Mouse (Mus musculus) gastrocnemius, postnatal 36 days (tissue): ENCODE results near the gene Itfg1. TPM values are rescaled to one million over a fixed set of nuclear protein-coding genes. Genes with fewer than 3 reads are reported as not detected.

Experiments used
- DNase-seq, 2 experiments: peaks; one replicate each; pipeline ENCODE4 v3.0.0; 2022
- intact Hi-C: fragments of 180-260 bp; cut with DNase I; formaldehyde crosslinking; loops from one replicate; pipeline ENCODE4 v1.15.1; 2025
- microRNA-seq, 2 experiments: library from miRNA; unstranded; fragments of <30 nt; microRNA quantifications; one replicate each; pipeline ENCODE4 v1.2.0; 2021
- total RNA-seq, 2 experiments: library from RNA; stranded (reverse); gene quantifications; 2 replicates each; pipeline ENCODE4 v1.2.3; 2021

Gene Itfg1
- total RNA-seq, 2 experiments from 2014 or later, result 38.8 to 39.5 TPM

- intact Hi-C loops, result no loop called here
- no peak for DNase-seq
Measured at GRCm38 (mm10) chr8:85780091-85780490, 60.6 kb downstream of the Itfg1 start.

DNA sequence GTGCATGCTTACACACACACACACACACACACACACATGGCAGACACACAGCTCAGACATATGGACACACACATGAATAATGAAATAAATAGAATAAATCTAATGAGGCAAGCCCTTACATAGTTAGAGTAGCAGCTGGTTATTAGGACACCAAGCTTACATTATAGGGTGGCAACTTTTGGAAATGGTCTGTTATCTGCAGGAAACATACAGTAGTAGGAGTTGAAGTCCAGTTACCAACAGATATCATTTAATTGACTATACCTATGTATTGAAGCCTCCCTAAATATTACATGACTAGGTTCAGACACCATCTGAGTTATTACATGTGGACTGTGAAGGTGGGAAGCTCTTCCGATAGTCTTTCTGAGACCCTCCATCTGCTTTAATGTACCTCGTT lies 95.7 kb downstream of the Itfg1 start:
- intact Hi-C loops, result no loop called here
- no peak for DNase-seq

GRCm38 (mm10) chr8:85730545-85730944 lies 110.2 kb downstream of the Itfg1 start:
- intact Hi-C loops, result no loop called here
- no peak for DNase-seq

GRCm38 (mm10) chr8:85717271-85717670 lies 123.5 kb downstream of the Itfg1 start:
- no peak for DNase-seq
- intact Hi-C loops, result no loop called here

GRCm38 (mm10) chr8:85716696-85717095 lies 124.0 kb downstream of the Itfg1 start:
- no peak for DNase-seq
- intact Hi-C loops, result no loop called here

GRCm38 (mm10) chr8:85706988-85707387 lies 133.7 kb downstream of the Itfg1 start:
- DNase-seq, result no peak
- intact Hi-C loops, result no loop called here

GRCm38 (mm10) chr8:85700751-85701351 lies 139.9 kb downstream of the Itfg1 start, which contains the start of gene Neto2:
Neto2 (minus strand) TSS chr8:85700924.
- peak; percentile 28 to 47 for DNase-seq
- intact Hi-C loops, result loop anchor here (2.0 kb wide), 1 partner anchor 836 kb away; no protein-coding TSS in a partner anchor

DNA sequence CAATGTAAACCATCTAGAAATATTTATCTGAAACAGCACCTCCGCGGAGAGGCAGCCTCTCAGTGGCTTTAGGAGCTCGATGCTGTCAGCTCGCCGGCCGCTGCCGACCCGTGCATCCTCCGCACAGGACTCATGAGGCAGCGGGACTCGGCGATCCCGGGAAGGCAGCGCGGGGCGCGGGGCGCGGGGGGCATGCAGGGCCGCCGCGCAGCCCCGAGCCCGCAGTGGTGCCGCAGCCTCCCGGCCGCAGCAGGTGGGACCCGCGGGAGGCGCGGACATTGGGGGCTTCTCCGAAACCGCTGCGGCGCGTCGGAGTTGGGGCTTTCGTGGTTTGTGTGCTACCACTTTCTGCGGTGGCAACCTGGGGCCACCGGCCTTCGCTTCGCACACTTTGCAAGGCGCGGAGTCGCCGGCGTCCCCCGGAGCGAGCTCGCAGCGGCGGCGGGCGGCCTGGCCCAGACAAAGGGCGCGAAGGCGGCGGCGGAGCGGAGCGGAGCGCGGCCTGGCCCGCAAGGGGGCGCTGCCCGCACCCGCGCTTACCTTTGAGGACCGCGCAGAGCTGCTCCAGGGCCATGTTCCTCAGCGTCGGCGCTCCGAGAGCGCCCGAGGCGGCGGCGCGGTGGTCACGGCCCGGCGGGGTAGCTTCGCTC lies 140.5 kb downstream of the Itfg1 start:
- intact Hi-C loops, result loop anchor here (2.0 kb wide), 1 partner anchor 837 kb away; no protein-coding TSS in a partner anchor
- DNase-seq, result peak in 1 of 2 experiments; percentile 20

GRCm38 (mm10) chr8:85699051-85699450 lies 141.7 kb downstream of the Itfg1 start:
- peak; percentile 22 to 32 for DNase-seq
- intact Hi-C loops, result loop anchor here (5.0 to 10.0 kb wide), 2 partner anchors 346 to 888 kb away; no protein-coding TSS in a partner anchor

Small RNA genes within 50 kb of the gene (microRNA-seq; reads per million reads assigned to microRNA genes)
- 0 reads per million in 2 experiments for gene Mir8109

Other genes starting within 250 kb of the Itfg1 start
- 1 to 10 TPM; 1.5 to 2.0 TPM for gene Neto2, start 140.0 kb downstream of the Itfg1 start, total RNA-seq
- 100 to 1,000 TPM; 342 to 346 TPM for gene Phkb, start within 50 bp of the Itfg1 start, total RNA-seq